Mouse (Mus musculus): ENCODE measurements around the gene Cetn2. TPM values are rescaled to one million over a fixed set of nuclear protein-coding genes. Genes with fewer than 3 reads are reported as not detected.

Cetn2 gene
- 47.3 to 54.8 TPM (median 52.9 TPM) in 4 replicates for total RNA-seq (2023; ENCODE audit: inconsistent age)

GRCm38 (mm10) chrX:72917884-72918681 is at the start of gene Cetn2, which contains the start of gene Nsdhl:
Cetn2 (minus strand) TSS chrX:72918411.
Nsdhl (plus strand) TSS chrX:72918557.

Other genes starting within 250 kb of the Cetn2 start
- not detected in 4 replicates for gene Gabrq, start 93.2 kb downstream of the Cetn2 start, total RNA-seq (2023; ENCODE audit: inconsistent age)
- gene Nsdhl, start 146 bp upstream of the Cetn2 start, total RNA-seq (2023; ENCODE audit: inconsistent age): 9.7 to 12.5 TPM (median 11.2 TPM) in 4 replicates
- not detected in 4 replicates for gene Zfp185, start 68.9 kb upstream of the Cetn2 start, total RNA-seq (2023; ENCODE audit: inconsistent age)
- gene Pnma5, start 118.7 kb upstream of the Cetn2 start, total RNA-seq (2023; ENCODE audit: inconsistent age): 0.93 to 1.5 TPM (median 1.2 TPM) in 4 replicates
- not detected in 4 replicates for gene Pnma3, start 146.4 kb upstream of the Cetn2 start, total RNA-seq (2023; ENCODE audit: inconsistent age)
- 2.4 to 5.0 TPM (median 3.7 TPM) in 4 replicates for gene Xlr4a, start 164.1 kb upstream of the Cetn2 start, total RNA-seq (2023; ENCODE audit: inconsistent age)
- gene Xlr3a, start 178.7 kb upstream of the Cetn2 start, total RNA-seq (2023; ENCODE audit: inconsistent age): 0.15 to 0.38 TPM (median 0.27 TPM) in 3 of 4 replicates, not detected in the other
- gene Gm14685, start 198.6 kb upstream of the Cetn2 start, total RNA-seq (2023; ENCODE audit: inconsistent age): 0.19 TPM in 1 of 4 replicates, not detected in the others
- gene Xlr5b, start 230.4 kb upstream of the Cetn2 start, total RNA-seq (2023; ENCODE audit: inconsistent age): not detected in 4 replicates
- gene DXBay18, start 231.0 kb upstream of the Cetn2 start, total RNA-seq (2023; ENCODE audit: inconsistent age): 0.21 TPM in 1 of 4 replicates, not detected in the others

Measured in B cell, adult (primary cell).